Mouse (Mus musculus): ENCODE measurements around the gene Vamp2.

Vamp2 gene

DNA sequence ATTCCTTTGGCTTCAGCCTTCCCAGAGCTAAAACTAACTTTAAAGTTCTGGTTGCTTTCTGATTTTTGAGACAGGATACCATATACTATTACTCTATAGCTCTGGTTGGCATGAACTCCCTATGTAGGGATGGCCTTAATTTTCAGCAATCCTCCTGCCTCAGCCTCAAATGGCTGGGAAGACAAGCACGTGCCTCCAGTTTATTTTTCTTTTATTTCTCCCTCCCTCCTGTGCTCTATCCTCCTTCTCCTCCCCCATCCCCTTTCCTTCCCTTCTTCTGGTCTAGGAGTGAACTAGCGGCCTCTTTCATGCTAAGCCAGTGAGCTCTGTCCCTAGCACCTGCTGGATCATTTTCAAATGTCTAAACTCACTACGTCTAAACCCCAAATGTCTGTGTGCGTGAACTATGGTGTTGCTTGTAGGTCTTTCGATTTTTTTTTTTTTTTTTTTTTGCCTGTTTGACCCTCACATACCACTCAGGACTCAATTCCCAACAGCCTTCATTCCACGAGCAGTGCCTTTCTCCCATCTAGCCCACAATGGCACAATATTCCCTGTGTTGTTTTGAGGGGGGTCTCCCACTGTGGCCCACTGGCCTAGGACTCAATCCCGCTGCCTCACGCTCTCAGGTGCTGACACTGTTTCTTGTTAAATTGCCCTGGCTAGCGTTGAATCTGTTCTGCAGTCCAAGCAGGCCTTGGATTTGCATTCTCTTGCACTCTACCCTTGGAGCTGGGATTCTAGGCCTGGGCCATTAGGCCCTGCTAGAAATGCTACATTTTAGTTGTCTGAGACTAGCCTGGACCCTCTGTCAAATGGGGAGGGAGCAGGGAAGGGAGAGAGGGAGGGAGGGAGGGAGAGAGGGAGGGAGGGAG is 23.8 kb upstream of the Vamp2 start:
- no peak for DNase-seq (ENCODE audit: low spot score in 2 of 2)

DNA sequence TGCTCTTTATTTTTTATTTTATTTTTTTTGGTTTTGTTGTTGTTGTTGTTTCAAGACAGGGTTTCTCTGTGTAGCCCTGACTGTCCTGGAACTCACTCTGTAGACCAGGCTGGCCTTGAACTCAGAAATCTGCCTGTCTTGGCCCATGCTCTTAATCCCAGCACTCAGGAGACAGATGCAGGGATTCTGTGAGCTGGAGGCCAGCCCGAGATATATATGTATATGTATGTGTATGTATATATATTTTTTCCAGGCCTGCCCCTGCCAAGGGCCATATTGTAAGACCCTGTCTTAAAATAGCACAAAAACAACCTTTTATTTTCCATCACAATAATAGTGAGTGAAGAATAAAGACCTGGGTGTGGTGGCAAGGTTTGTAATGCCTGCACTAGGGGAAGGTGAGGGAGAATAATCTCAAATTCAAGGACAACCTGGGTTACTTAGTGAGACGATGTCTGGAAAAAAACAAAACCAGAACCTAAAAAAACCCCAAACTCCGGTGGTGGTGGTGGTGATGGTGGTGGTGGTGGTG is 22.8 kb upstream of the Vamp2 start:
- no peak for DNase-seq (ENCODE audit: low spot score in 2 of 2)

DNA sequence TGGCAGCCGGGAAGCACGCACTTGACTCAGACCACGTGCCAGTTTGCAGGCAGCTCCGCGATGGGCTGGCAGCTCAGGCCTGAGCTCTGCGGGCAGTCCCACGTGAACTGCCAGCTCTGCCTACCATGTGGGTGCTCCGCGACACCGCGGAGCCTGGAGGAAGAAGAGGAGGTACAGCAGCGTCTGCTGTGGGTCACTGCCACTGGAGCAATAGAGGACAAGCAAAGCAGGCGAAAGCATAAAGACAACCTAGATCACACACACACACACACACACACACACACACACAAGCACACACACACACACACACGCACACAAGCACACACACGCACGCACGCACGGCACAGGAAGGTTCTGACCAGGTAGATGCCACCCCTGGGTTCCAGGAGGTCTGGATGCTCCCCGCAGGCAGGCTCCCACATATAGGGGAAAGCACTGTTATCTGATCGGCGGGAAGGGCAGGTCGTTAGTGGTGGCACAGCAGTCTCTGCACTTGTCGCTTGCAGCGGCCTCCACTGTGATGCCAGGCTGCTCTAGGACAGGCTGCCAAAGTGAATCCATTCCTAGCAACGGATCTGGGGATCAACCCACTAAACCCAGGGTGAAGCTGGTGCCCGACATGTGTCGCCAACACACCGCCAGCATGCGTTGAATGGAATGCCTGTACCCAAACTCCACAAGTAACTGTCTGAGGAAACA is 22.0 kb upstream of the Vamp2 start:
- peak; percentile 55 to 60 for DNase-seq (ENCODE audit: low spot score in 2 of 2)

DNA sequence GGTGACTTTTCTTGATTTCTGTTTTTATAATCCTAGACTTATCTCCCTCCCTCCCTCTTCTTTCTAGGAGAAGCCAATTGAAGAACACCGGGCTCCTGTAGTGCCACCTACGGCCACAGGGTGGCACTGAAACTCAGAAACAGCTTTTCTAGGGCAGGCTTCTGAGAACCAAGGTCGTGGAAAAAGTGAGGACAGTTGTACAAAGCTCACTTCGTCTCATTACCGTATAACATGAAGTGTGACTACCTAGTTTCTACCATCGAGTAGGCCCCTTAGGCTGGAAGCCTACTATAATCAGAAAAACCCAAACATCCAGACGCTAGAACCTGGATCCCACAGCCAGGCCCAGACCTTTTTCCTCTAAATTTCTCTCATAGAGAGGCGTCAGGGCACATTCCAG is 21.3 kb upstream of the Vamp2 start:
- peak; percentile 88 to 91 for DNase-seq (ENCODE audit: low spot score in 2 of 2)

DNA sequence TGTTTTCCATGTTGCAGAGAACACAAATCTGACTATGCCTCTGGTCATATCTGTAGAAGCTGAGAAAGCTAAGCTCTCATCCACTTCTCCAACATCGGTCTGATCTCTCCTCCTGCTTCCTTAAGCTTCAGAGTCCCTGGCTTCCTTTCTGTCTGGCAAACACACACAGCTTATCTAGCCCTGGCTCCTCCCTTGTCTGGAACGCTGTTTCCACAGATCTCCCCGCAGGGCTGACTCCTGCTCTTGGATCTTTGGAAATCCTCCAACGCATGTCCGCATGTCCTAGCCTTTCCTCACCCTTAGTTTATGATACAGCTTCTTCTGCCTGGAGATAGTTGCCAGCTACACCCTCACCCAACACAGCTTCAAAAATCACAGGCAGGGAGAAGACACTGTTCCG is 20.7 kb upstream of the Vamp2 start:
- DNase-seq (ENCODE audit: low spot score in 2 of 2) = no peak

DNA sequence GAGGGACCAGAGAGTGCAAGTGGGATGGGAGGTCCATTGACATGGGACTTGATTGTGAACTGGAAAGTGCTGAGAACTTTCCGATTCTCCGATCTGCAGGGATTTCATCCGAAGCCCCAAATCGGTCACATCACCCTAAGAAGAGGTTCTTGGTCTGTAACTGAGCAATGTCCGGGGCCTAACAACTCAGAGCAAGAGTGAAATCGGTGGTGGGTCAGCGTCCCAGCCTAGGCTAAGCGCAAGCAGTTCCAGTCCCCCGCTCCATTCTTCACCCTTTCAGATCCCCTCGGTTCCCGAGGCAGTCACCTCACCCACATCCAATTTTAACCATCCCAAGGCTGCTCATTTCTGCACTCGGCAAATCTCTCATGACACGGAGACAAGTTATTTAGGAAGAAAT is 18.2 kb upstream of the Vamp2 start:
- DNase-seq (ENCODE audit: low spot score in 2 of 2) = no peak

DNA sequence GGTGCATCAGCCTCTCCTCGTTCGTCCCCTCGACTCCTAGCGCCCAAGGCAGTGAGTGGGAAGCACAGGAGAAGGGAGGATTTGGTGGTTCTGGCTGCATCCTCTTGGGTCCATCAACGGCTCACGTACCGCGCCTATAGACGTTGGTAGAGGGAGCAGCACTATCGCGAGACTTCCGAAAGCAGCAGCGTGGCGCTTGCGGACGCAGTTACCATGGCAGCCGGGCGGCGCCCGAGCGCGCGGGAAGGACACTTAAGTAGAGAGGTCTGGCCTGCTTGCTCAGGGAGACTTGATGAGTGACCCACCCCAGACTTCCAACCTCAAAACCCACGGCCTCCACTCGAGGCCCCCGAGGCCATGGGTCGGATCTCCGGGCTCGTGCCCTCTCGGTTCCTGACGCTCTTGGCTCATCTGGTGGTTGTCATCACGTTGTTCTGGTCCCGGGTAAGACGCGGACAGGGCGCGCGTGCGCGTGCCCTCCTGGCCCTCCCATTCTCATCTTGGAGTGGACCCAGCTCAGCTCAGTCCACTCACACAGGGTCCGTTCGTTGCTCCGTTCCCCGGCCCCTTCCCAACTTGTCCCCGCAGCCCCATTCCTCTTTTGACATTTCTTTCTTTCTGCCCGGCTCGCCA is 17.6 kb upstream of the Vamp2 start, which contains the start of gene Tmem107:
Gene Tmem107, plus strand, starts transcription at position 217 of the 633 bp plus-strand sequence.
- peak; percentile 92 to 96 for DNase-seq (ENCODE audit: low spot score in 2 of 2)

DNA sequence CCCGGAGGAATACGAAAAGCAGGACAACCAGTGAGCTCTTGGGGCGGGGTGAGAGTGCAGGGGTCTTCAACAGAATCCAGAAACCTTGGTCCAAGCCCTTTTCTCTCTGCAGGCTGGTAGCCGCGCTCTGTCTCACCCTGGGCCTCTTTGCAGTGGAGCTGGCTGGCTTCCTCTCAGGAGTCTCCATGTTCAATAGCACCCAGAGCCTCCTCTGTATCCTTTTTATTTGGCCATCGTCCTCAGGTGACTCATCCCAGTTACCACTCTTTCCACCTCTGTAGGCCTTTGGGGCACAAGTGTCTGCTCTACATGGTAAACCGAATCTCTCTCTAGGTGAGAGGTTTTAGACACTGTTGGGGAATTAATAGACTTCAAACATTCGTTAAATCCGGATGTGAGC is 17.0 kb upstream of the Vamp2 start:
- no peak for DNase-seq (ENCODE audit: low spot score in 2 of 2)

DNA sequence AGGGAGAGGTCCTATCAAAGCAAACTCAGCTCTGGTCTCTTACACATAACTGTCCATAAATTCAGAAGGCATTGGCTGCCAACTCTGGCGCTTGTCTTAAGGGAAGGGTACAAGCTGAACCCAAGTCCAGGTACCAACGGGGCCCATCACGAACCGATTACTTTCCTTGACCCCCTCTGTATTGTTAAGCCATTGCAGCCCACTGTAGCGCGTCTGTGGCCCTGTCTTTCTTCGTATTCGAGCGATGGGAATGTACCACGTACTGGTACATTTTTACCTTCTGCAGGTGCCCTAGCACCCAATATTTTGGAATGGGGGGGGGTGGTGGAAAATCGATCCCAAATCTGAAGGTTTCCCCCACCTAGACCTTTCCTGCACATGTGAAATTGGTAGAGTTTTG is 16.1 kb upstream of the Vamp2 start:
- no peak for DNase-seq (ENCODE audit: low spot score in 2 of 2)

DNA sequence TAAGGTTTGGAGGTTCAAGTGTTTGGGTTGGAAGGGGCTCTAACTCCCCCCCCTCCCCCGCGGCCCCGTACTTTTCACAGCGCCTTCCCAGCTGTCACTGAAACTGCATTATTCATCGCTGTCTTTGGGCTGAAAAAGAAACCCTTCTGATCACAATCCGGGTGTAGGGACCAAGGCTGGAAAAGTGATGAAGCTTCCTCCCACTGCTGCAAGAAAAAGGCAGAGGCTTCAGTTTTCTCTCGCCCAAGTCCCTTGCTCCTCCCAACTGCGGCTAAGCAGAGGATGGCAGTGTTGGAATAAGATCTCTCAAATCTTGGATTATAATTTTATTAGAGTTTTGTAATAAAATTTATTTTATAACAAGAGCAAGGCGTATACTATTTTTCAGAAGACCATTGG is 15.6 kb upstream of the Vamp2 start:
- no peak for DNase-seq (ENCODE audit: low spot score in 2 of 2)

DNA sequence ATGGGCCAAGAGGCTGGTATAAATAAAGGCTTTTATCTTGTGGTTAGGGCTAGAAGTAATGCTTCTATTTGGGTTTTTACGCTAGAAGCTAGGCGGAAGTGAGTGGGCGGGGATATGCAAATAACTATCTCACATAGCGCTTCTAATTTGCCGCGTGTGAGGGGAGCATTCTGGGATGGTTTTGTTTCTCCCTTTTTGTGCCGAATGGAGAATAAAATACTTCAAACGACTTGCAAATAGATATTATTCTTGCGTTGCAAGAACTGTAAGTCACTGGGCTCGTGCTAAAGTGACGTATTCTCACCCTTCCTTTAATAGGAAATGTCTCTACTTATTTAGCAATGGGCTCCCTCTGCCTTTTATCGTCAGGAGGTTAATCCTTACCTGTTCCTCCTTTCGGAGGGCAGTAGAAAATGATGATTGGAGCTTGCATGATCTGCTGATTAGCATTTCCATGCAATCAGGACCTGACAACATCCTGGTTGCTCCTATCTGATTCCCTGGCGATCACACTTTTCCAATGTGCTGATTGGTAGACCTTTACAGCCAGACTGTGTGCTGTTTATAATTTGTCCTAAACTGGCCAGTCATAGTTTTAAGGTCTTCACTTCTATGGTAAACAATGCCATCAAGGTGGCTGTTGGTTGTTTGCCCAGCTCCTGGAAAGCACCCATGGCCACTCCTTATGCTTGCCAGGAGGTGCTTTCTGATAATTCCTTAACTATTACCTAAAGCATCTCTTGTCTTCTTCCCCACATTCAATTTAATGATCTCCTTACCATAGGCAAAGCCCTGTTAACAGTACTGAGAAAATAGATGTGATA is 15.0 kb upstream of the Vamp2 start:
- peak; percentile 76 to 89 for DNase-seq (ENCODE audit: low spot score in 2 of 2)

DNA sequence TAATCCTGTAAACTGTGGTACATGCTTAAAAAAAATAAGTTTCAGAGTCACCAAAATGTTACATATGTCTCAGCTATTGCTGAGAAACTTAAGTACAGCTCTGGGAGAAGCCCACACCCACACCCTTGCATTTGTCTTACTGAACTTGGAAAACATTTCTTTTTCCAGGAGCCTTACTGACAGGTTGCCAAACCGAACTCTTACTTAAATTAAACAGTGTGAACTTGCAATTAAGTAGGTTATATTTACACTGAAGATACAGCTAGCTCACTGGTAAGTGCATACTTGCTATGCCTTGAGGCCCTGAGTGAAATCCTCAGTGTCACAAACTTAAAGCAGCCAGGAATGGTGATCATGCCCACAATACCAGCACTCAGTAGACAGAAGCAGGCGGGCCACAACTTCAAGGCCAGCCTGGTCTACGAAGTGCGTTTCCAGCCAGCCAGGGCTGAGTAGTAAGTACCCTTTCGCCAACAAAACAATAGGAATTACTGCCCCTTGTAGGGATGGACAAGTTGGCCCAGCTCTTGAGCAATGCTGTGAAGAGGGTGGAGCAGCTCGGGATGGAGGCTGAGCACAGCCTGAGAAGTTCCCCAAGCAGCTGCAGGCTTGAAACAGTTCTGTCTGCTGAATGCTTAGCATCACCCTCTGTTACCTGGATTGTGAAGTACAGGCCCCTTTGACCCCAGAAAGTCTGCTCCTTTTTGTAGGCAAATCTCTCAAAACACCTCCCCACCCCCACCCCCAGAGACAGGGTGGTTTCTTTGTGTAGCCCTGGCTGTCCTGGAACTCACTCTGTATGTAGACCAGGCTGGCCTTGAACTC is 14.1 kb upstream of the Vamp2 start:
- no peak for DNase-seq (ENCODE audit: low spot score in 2 of 2)

DNA sequence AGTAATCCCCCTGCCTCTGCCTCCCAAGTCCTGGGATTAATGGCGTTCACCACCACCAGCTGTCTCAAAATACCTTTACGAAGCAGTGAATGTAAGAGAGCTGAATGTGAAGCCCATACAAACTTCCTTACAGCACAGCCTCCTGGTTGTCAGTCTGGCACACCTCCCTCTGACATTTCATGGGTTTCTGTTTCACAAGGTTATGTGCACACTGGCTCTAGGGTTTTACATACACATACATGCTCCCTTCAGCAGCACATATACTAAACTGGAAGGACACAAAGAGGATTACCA is 13.6 kb upstream of the Vamp2 start:
- DNase-seq (ENCODE audit: low spot score in 2 of 2) = no peak

DNA sequence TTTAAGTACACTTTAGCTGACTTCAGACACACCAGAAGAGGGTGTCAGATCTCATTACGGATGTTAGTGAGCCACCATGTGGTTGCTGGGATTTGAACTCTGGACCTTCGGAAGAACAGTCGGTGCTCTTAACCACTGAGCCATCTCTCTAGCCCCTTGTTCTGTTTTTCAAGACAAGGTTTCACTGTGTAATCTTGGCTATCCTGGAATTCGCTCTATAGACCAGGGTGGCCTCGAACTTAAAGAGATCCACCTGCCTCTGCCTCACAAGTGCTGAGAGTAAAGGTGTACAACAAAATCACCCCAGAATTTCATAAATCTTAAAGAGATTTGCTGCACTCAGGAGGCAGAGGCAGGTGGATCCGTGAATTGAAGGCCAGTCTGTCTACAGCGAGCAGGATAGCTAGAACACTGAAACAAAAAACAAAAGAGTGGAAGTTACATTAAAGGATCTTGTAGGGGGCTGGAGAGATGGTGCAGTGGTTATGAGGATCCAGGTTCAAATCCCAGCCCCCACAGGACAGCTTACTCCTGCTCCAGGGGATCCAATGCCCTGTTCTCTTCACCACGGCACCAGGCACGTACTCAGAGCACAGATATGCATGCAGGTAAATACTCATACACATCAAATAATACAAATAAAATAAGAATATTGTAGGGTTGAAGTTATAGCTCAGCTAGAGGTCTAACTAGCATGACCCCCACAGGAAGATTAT is 12.4 kb upstream of the Vamp2 start:
- DNase-seq (ENCODE audit: low spot score in 2 of 2) = no peak

DNA sequence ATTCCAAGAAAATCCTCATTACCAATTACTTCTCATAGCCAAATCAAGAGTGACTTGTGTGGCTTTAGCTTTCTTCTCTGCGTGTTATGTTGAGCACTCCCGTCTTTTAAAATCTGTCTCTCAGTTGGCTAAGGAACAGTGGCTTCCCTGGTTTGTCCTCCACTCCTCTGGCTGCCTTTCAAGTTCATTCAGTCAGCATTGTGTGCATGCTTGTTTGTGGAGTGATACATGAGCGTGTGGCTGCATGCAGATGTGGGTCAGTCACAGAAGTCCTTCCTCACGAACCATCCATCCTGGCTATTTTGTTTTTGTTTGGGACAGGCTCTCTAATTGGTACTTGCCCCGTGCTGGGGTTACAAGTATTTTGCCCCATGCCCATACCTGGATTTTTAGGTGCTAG is 11.7 kb upstream of the Vamp2 start:
- DNase-seq (ENCODE audit: low spot score in 2 of 2) = no peak

DNA sequence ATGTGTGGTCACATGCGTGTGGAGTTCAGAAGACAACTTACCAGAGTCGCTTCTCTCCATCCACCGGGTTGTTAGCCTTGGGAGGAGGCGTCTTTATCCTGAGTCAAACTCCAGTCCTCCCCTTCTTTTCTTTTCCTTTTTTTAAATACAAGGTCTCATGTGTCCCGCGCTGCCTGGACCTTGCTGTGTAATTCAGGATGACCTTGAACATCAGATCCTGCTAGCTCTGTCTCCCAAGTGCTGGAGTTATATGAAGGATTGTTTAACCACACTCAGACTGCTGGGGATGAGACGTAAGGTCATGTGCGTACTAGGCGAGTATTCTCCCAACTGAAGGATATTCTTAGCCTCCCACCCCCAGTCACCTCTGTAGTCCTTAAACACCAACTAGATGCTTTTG is 11.0 kb upstream of the Vamp2 start:
- DNase-seq (ENCODE audit: low spot score in 2 of 2) = no peak

DNA sequence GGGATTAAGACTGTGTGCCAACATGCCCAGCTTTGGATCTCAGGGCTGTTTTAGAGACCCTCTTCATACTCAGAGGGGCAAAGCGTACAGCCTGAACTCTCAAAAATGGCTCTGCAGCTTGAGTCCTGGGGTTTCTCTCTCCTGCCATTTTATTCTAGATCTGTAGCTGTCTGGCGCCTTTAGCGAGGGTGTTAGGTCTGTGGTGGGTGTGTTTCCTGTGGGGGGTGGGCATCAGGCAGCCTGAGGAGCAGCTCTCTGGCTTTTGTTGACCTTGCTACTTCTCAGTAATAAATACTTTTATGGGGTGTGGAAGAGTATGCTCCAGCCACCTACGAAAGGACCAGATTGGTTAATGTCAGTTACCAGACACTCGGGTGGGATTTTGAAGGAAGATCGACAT is 10.2 kb upstream of the Vamp2 start:
- no peak for DNase-seq (ENCODE audit: low spot score in 2 of 2)

DNA sequence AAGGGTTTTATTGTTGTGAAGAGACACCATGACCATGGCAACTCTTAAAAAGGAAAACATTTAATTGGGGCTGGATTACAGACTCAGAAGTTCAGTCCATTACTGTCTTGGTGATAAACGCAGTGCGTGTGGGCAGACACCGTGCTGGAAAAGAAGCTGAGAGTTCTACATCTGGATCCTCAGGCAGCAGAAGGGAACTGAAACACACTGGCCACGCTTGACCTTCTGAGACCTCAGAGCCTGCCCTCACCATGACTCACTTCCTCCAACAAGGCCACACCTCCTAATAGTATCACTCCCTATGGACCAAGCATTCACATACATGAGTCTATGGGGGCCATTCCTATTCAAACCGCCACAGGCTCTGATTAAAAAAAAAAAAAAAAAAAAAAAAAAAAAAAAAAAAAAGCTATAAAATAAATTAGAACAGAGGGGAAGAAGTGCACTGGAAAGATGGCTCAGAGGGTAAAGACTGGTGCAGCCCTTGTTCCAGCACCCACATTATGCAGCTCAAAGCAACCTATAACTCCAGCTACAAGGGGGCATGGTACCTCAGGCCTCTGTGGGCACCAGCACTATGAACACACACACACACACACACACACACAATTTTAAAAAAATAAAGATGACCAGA is 9.4 kb upstream of the Vamp2 start:
- DNase-seq (ENCODE audit: low spot score in 2 of 2) = peak in 1 of 2 experiments; percentile 45

DNA sequence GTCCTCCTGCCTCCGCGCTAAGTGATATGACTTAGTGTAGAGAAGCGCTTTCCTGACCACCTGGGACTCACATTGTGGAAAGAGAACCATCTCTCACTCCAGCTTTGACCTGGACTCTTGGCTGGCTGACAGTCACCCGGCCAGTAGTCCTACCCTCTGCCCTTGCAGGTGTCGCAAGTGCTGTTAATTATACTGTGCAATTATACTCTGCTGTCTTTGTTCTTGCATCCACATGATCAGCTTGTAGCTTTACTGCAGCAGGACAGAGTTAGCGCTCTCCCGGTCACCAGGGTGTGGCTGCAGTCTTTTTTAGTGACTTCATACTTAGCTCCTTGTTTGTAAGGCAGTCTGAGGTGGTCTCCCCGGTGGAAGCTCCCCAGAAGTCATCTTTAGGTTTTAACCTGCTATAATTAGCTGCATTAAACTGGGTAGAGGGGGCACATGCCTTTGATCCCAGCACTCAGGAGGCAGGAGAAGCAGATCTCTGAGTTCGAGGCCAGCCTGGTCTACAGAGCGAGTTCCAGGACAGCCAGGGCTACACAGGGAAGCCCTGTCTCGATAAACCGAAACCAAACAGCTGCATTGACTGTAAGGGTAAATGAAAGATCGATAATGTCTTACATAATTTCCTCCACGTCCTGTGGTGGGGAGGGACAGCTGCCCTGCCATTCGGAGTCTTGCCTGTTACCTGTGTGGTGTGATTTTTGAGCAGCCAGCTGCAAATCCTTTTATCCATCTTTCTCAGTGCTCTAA is 8.0 kb upstream of the Vamp2 start:
- no peak for DNase-seq (ENCODE audit: low spot score in 2 of 2)
